Mouse (Mus musculus): ENCODE measurements around the gene Gpd1. TPM values are rescaled to one million over a fixed set of nuclear protein-coding genes. Genes with fewer than 3 reads are reported as not detected.
"Not testable (repeated sequence)": the region's sequence is repeated elsewhere in the genome, so short reads cannot be mapped to it uniquely, and the experiment has no call there.

Gene Gpd1
- total RNA-seq, 2 experiments from 2014 or later: 90.7 to 100 TPM

DNA sequence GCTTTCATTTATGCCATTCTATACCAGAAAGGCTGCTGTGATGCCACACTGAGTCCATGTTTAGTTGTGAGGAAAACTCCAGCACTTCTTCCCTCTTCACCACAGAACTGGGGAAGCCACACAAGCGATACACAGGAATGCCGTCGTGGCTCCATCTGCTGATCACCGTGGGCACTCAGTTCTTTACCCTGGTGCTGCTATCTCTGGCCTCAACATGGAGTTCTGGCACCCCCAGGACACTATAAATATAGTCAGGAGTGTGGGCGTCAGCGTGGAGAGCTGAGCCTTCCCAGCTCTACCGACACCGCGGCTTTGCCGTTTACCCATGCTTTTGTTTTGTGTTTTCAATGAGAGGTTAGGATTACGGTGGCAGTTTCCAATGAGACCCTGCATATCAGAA is 19.4 kb downstream of the Gpd1 start:
- Histone ChIP-seq H3K4me3 (no peak overlapping the region), H3K27ac (no peak overlapping the region)
- intact Hi-C loops (cut with DNase I): no loop called here
- DNase-seq (ENCODE audit: extremely low spot score in 1 of 2, low spot score in 2 of 2): no peak
- no peak for TF ChIP-seq CTCF (IDR thresholded peaks at IDR 0.05)

GRCm38 (mm10) chr15:99740229-99740628 is 22.9 kb downstream of the Gpd1 start:
- Histone ChIP-seq H3K4me3 (no peak overlapping the region), H3K27ac (no peak overlapping the region)
- DNase-seq (ENCODE audit: extremely low spot score in 1 of 2, low spot score in 2 of 2): no peak
- intact Hi-C loops (cut with DNase I): no loop called here
- TF ChIP-seq CTCF (IDR thresholded peaks at IDR 0.05): no peak

GRCm38 (mm10) chr15:99754204-99754603 is 36.9 kb downstream of the Gpd1 start:
- DNase-seq (ENCODE audit: extremely low spot score in 1 of 2, low spot score in 2 of 2): no peak
- Histone ChIP-seq H3K27ac (no peak overlapping the region), H3K4me3 (no peak overlapping the region)
- TF ChIP-seq CTCF (IDR thresholded peaks at IDR 0.05): no peak
- intact Hi-C loops (cut with DNase I): no loop called here

- Histone ChIP-seq H3K4me3 (no peak overlapping the region), H3K27ac (no peak overlapping the region)
- intact Hi-C loops (cut with DNase I): no loop called here
- DNase-seq (ENCODE audit: extremely low spot score in 1 of 2, low spot score in 2 of 2): no peak
- TF ChIP-seq CTCF (IDR thresholded peaks at IDR 0.05): no peak
These were observed 50.2 kb downstream of the Gpd1 start for GRCm38 (mm10) chr15:99767467-99767866.

DNA sequence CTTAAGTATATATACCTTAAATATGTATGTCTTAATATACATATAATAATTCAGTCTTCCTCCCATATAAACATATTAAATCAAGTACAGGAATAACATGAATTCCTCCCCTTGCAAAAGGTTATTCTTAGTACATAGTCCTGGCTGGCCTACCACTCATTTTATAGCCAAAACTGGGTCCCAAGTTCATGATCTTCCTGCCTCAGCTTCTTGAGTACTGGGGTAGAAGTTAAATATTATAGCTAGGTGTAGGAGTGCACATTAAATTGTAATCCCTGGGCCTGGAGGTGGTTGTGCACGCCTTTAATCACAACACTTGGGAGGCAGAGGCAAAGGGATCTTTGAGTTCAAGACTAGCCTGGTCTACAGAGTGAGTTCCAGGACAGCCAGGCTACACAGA is 51.4 kb downstream of the Gpd1 start:
- Histone ChIP-seq H3K4me3 (no peak overlapping the region), H3K27ac (no peak overlapping the region)
- no peak for TF ChIP-seq CTCF (IDR thresholded peaks at IDR 0.05)
- no peak for DNase-seq (ENCODE audit: extremely low spot score in 1 of 2, low spot score in 2 of 2)
- intact Hi-C loops (cut with DNase I): no loop called here

- Histone ChIP-seq H3K4me3 (peak overlapping the region; percentile 72), H3K27ac (peak overlapping the region; percentile 93; the same call in 1 of the 2 replicates)
- no peak for DNase-seq (ENCODE audit: extremely low spot score in 1 of 2, low spot score in 2 of 2)
- intact Hi-C loops (cut with DNase I): loop anchor here (5.0 to 10.0 kb wide), 2 partner anchors 274 to 356 kb away; no protein-coding TSS in a partner anchor
- no peak for TF ChIP-seq CTCF (IDR thresholded peaks at IDR 0.05)
These were observed 53.7 kb downstream of the Gpd1 start for GRCm38 (mm10) chr15:99771004-99771500.

DNA sequence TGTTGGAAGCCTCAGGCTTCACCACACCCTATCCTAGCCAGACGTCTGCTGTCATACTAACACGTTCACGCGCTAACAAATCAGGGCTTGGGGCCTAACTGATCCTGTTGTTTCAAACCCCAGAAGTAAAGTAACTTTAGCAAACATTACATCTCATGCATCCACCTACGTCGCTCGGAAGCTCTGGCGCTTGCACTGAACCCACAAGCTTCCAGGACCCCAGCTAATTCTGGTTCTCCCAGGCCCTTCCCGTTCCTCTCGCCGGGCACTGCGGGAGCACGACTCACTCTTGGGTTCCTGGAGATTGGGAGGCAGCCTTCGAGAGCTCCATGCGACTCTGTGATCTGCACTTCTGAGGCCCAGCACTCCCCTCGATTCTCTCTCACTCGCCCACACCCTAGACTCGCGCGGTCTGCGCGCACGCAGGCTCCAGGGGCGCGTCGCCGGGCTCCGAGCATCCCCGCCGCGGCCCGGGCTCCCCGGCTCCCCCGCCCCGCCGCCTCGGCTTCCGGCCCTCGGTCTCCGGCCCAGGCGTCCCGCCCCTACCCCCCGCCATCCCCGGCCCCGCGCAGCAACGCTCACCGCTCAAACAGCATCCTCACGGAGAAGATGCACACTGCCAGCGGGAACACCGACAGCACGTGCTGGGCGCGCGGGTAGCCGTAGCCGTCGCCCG is 54.4 kb downstream of the Gpd1 start:
- DNase-seq (ENCODE audit: extremely low spot score in 1 of 2, low spot score in 2 of 2): peak; percentile 52 to 59
- H3K27ac ChIP-seq: peak overlapping the region; percentile 93
- peak overlapping the region; percentile 72 for H3K4me3 ChIP-seq
- intact Hi-C loops (cut with DNase I): loop anchor here (1.0 to 10.0 kb wide), 3 partner anchors 46 to 357 kb away; partner anchors contain the start of gene Cox14
- TF ChIP-seq CTCF (IDR thresholded peaks at IDR 0.05): no peak

GRCm38 (mm10) chr15:99772277-99772880 is 55.1 kb downstream of the Gpd1 start:
- peak overlapping the region; percentile 72 for H3K4me3 ChIP-seq
- intact Hi-C loops (cut with DNase I): loop anchor here (1.0 to 10.0 kb wide), 3 partner anchors 47 to 358 kb away; partner anchors contain the start of gene Cox14
- TF ChIP-seq CTCF (IDR thresholded peaks at IDR 0.05): no peak; the same call in 1 of the 2 replicates
- DNase-seq (ENCODE audit: extremely low spot score in 1 of 2, low spot score in 2 of 2): peak; percentile 83 to 85
- peak overlapping the region; percentile 93 for H3K27ac ChIP-seq

GRCm38 (mm10) chr15:99772881-99772924 is 55.4 kb downstream of the Gpd1 start, which contains the start of gene Cers5:
Gene Cers5 (minus strand): TSS chr15:99772885.
- peak within 1 kb of the TSS; percentile 72 for H3K4me3 ChIP-seq
- H3K27ac ChIP-seq: peak within 1 kb of the TSS; percentile 93
- DNase-seq (ENCODE audit: extremely low spot score in 1 of 2, low spot score in 2 of 2): not testable (repeated sequence)
- intact Hi-C loops (cut with DNase I): loop anchor here (1.0 to 10.0 kb wide), 3 partner anchors 47 to 358 kb away; partner anchors contain the start of gene Cox14

- H3K4me3 ChIP-seq: no peak overlapping the region
- intact Hi-C loops (cut with DNase I): loop anchor here (1.0 to 10.0 kb wide), 3 partner anchors 48 to 358 kb away; partner anchors contain the start of gene Cox14
- no peak overlapping the region for H3K27ac ChIP-seq
- no peak for TF ChIP-seq CTCF (IDR thresholded peaks at IDR 0.05)
- DNase-seq (ENCODE audit: extremely low spot score in 1 of 2, low spot score in 2 of 2): no peak
These were observed 55.6 kb downstream of the Gpd1 start for GRCm38 (mm10) chr15:99772925-99773324.

Other genes starting within 250 kb of the Gpd1 start
- 1 to 10 TPM; 3.7 to 5.4 TPM for gene Bcdin3d, start 242.8 kb upstream of the Gpd1 start, total RNA-seq (2021)
- 100 to 1,000 TPM; 421 to 422 TPM for gene Faim2, start 189.3 kb upstream of the Gpd1 start, total RNA-seq (2021)
- gene Aqp2, start 138.5 kb upstream of the Gpd1 start, total RNA-seq (2021): under 1 TPM in 1 of 2 experiments, not detected in 1; 0.25 TPM
- gene Aqp5, start 126.7 kb upstream of the Gpd1 start, total RNA-seq (2021): under 1 TPM; 0.59 to 0.79 TPM
- gene Aqp6, start 116.1 kb upstream of the Gpd1 start, total RNA-seq (2021): under 1 TPM; 0.61 to 0.70 TPM
- gene Racgap1, start 65.9 kb upstream of the Gpd1 start, total RNA-seq (2021): 10 to 100 TPM in 1 of 2 experiments, 1 to 10 TPM in 1; 8.0 to 10.6 TPM
- gene Asic1, start 47.1 kb upstream of the Gpd1 start, total RNA-seq (2021): 10 to 100 TPM; 66.7 to 81.0 TPM
- gene Smarcd1, start 15.4 kb upstream of the Gpd1 start, total RNA-seq (2021): 100 to 1,000 TPM; 157 to 163 TPM
- 10 to 100 TPM in 1 of 2 experiments, 1 to 10 TPM in 1; 5.3 to 11.7 TPM for gene Gm17349, start 12.0 kb upstream of the Gpd1 start, total RNA-seq (2021)
- 100 to 1,000 TPM; 113 to 123 TPM for gene Cox14, start 8.1 kb downstream of the Gpd1 start, total RNA-seq (2021)
- 10 to 100 TPM; 32.3 to 34.7 TPM for gene Cers5, start 55.4 kb downstream of the Gpd1 start, total RNA-seq (2021)
- gene Lima1, start 157.9 kb downstream of the Gpd1 start, total RNA-seq (2021): 10 to 100 TPM in 1 of 2 experiments, 1 to 10 TPM in 1; 9.9 to 11.0 TPM
- under 1 TPM in 1 of 2 experiments, not detected in 1; 0.05 TPM for gene Fam186a, start 249.5 kb downstream of the Gpd1 start, total RNA-seq (2021)

All from left cerebral cortex, adult 2 months (tissue).